Mouse (Mus musculus): ENCODE results near the gene Sdf4. TPM values are rescaled to one million over a fixed set of nuclear protein-coding genes. Genes with fewer than 3 reads are reported as not detected.

Sdf4 gene
- polyA plus RNA-seq, 1 experiment from 2014 or later: 112 TPM

GRCm38 (mm10) chr4:155991211-155991907, 1.3 kb upstream of the Sdf4 start:
- Histone ChIP-seq H3K9ac (replicated peaks; ENCODE audit: low read length) (peak overlapping the region; percentile 68), H3K4me1 (ENCODE audit: control insufficient read depth, insufficient read depth, low read length) (peaks cover 24% of the 10 kb centered on the region), H3K36me3 (ENCODE audit: control insufficient read depth, insufficient read depth, low read length) (peaks cover 6% of the 10 kb centered on the region), H3K4me2 (ENCODE audit: low read length) (peak overlapping the region; percentile 97), H3K27ac (replicated peaks; ENCODE audit: low read depth, low read length) (peak overlapping the region; percentile 94), H3K9me3 (ENCODE audit: control insufficient read depth, low read length) (no peaks in the 10 kb centered on the region), H3K4me3 (replicated peaks; ENCODE audit: low read depth, low read length) (peak overlapping the region; percentile 80), H3K27me3 (ENCODE audit: control insufficient read depth, insufficient read depth, low read length) (no peaks in the 10 kb centered on the region)
- 87% methylated on average over 22 of the region's 22 CpGs for WGBS
- DNase-seq: no peak
- ATAC-seq (ENCODE audit: low FRiP score, low TSS enrichment): no peak

- Histone ChIP-seq H3K36me3 (ENCODE audit: control insufficient read depth, insufficient read depth, low read length) (peaks cover 11% of the 10 kb centered on the region), H3K9ac (replicated peaks; ENCODE audit: low read length) (peak overlapping the region; percentile 68), H3K27ac (replicated peaks; ENCODE audit: low read depth, low read length) (peak overlapping the region; percentile 94), H3K4me1 (ENCODE audit: control insufficient read depth, insufficient read depth, low read length) (peaks cover 24% of the 10 kb centered on the region), H3K27me3 (ENCODE audit: control insufficient read depth, insufficient read depth, low read length) (no peaks in the 10 kb centered on the region), H3K4me3 (replicated peaks; ENCODE audit: low read depth, low read length) (peak overlapping the region; percentile 80), H3K4me2 (ENCODE audit: low read length) (peak overlapping the region; percentile 97), H3K9me3 (ENCODE audit: control insufficient read depth, low read length) (no peaks in the 10 kb centered on the region)
- ATAC-seq (ENCODE audit: low FRiP score, low TSS enrichment) (peak; percentile 25; the same call in 1 of the 2 replicates), DNase-seq (no peak)
- WGBS: 31% methylated on average over 37 of the region's 37 CpGs
These were observed 803 bp upstream of the Sdf4 start for GRCm38 (mm10) chr4:155991908-155992230.

DNA sequence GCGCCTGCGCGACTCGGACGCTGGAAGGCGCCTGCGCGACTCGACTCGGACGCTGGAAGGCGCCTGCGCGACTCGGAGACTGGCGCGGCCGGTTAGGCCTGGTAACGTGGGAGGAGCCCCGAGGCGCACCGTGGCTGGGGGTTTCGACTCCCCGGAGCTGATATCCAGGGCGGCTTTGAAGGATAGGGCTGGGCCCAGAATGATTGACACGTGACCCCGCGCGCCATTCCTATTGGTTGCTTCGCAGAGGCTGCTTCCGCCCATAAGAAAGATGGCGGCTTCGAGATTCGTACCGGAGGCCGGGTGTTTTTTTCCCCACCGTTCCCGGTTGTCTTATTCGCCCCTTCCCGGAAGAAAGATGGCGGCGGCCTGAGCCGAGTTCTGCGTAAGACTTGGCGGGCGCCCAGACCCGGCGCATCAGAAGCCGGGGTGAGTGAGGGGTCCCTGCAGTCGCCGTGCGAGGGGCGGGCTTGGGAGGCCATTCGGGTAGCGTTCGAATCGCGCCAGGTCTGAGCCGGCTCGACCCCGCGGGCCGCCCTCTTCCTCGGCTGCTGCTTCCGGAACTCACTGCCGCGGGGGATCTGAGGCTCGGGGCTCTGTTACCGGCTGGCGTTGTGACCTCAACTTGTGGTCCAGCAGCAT, 355 bp downstream of the Sdf4 start:
- H3K9me3 ChIP-seq (ENCODE audit: control insufficient read depth, low read length): no peaks in the 10 kb centered on the region
- DNase-seq: peak; percentile 98
- peak overlapping the region; percentile 64 for H3K4me2 ChIP-seq (ENCODE audit: low read length)
- H3K4me1 ChIP-seq (ENCODE audit: control insufficient read depth, insufficient read depth, low read length): peaks cover 24% of the 10 kb centered on the region
- peak overlapping the region; percentile 94 for H3K27ac ChIP-seq (replicated peaks; ENCODE audit: low read depth, low read length)
- ATAC-seq (ENCODE audit: low FRiP score, low TSS enrichment): peak; percentile 86
- H3K36me3 ChIP-seq (ENCODE audit: control insufficient read depth, insufficient read depth, low read length): peaks cover 23% of the 10 kb centered on the region
- H3K9ac ChIP-seq (replicated peaks; ENCODE audit: low read length): peak overlapping the region; percentile 76
- H3K27me3 ChIP-seq (ENCODE audit: control insufficient read depth, insufficient read depth, low read length): no peaks in the 10 kb centered on the region
- WGBS: under 1% methylated on average over 70 of the region's 70 CpGs
- peak overlapping the region; percentile 80 for H3K4me3 ChIP-seq (replicated peaks; ENCODE audit: low read depth, low read length)

- Histone ChIP-seq H3K27ac (replicated peaks; ENCODE audit: low read depth, low read length) (peak overlapping the region; percentile 94), H3K4me1 (ENCODE audit: control insufficient read depth, insufficient read depth, low read length) (peaks cover 24% of the 10 kb centered on the region), H3K27me3 (ENCODE audit: control insufficient read depth, insufficient read depth, low read length) (no peaks in the 10 kb centered on the region), H3K9me3 (ENCODE audit: control insufficient read depth, low read length) (no peaks in the 10 kb centered on the region), H3K4me3 (replicated peaks; ENCODE audit: low read depth, low read length) (peak overlapping the region; percentile 80), H3K9ac (replicated peaks; ENCODE audit: low read length) (peak overlapping the region; percentile 76), H3K4me2 (ENCODE audit: low read length) (peak overlapping the region; percentile 64), H3K36me3 (ENCODE audit: control insufficient read depth, insufficient read depth, low read length) (peaks cover 29% of the 10 kb centered on the region)
- DNase-seq (no peak), ATAC-seq (ENCODE audit: low FRiP score, low TSS enrichment) (no peak)
- WGBS: 6% methylated on average over 15 of the region's 15 CpGs
These were observed 934 bp downstream of the Sdf4 start for GRCm38 (mm10) chr4:155993606-155994005.

GRCm38 (mm10) chr4:156004109-156004508, 11.4 kb downstream of the Sdf4 start:
- Histone ChIP-seq H3K27ac (replicated peaks; ENCODE audit: low read depth, low read length) (no peak overlapping the region), H3K4me3 (replicated peaks; ENCODE audit: low read depth, low read length) (no peak overlapping the region), H3K9ac (replicated peaks; ENCODE audit: low read length) (no peak overlapping the region), H3K36me3 (ENCODE audit: control insufficient read depth, insufficient read depth, low read length) (peaks cover 89% of the 10 kb centered on the region), H3K9me3 (ENCODE audit: control insufficient read depth, low read length) (no peaks in the 10 kb centered on the region), H3K4me1 (ENCODE audit: control insufficient read depth, insufficient read depth, low read length) (no peaks in the 10 kb centered on the region), H3K4me2 (ENCODE audit: low read length) (no peak overlapping the region), H3K27me3 (ENCODE audit: control insufficient read depth, insufficient read depth, low read length) (no peaks in the 10 kb centered on the region)
- 96% methylated on average over 3 of the region's 3 CpGs for WGBS
- ATAC-seq (ENCODE audit: low FRiP score, low TSS enrichment) (no peak), DNase-seq (no peak)

DNA sequence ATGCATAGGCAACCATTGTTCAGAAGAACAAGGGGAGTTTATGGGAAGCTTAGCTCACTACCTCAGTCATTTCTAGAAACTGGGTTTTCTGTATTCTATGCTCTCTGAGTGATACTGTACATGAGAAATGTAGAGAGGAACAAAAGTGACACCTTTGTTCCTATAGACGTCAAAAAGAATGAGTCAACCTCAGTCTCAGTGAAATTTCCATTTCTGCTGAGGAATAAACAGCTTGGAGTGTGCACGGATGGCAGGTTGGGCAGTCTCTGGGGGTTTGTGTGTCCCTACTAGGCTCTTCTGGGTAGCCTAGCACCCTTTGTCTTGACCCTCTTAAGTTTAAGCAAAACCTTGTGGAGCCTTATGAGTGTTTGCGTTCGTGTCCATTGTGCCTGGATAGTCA, 15.7 kb downstream of the Sdf4 start:
- Histone ChIP-seq H3K4me1 (ENCODE audit: control insufficient read depth, insufficient read depth, low read length) (no peaks in the 10 kb centered on the region), H3K9me3 (ENCODE audit: control insufficient read depth, low read length) (no peaks in the 10 kb centered on the region), H3K4me2 (ENCODE audit: low read length) (no peak overlapping the region), H3K36me3 (ENCODE audit: control insufficient read depth, insufficient read depth, low read length) (peaks cover 89% of the 10 kb centered on the region), H3K27ac (replicated peaks; ENCODE audit: low read depth, low read length) (no peak overlapping the region), H3K27me3 (ENCODE audit: control insufficient read depth, insufficient read depth, low read length) (no peaks in the 10 kb centered on the region), H3K4me3 (replicated peaks; ENCODE audit: low read depth, low read length) (no peak overlapping the region), H3K9ac (replicated peaks; ENCODE audit: low read length) (no peak overlapping the region)
- WGBS: 93% methylated on average over 4 of the region's 4 CpGs
- no peak for ATAC-seq (ENCODE audit: low FRiP score, low TSS enrichment)
- DNase-seq: no peak

DNA sequence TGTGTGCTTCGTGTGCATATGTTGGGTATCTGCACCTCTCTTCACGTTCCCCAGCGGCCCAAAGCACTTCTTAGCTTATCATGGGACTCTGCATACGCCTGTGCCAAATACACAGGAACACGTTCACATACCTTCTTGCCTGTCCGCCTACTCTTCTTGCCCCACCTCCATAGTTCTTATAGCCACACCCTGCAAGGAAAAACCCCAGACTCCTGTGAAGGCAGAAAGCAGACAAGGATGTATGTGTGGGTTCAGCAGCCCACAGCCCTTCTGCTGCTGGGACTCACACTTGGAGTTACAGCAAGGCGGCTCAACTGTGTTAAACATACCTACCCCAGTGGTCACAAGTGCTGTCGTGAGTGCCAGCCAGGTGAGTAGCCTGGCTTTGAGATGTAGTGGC, 21.0 kb downstream of the Sdf4 start, which contains the start of gene Tnfrsf4:
Tnfrsf4 (plus strand) TSS at position 207 of the 400 bp plus-strand sequence.
- H3K27ac ChIP-seq (replicated peaks; ENCODE audit: low read depth, low read length): no peak within 1 kb of the TSS
- WGBS: 89% methylated on average over 8 of the region's 8 CpGs
- no peaks in the 10 kb centered on the region for H3K4me1 ChIP-seq (ENCODE audit: control insufficient read depth, insufficient read depth, low read length)
- no peak for DNase-seq
- no peak for ATAC-seq (ENCODE audit: low FRiP score, low TSS enrichment)
- H3K4me2 ChIP-seq (ENCODE audit: low read length): no peak within 1 kb of the TSS
- H3K9me3 ChIP-seq (ENCODE audit: control insufficient read depth, low read length): no peaks in the 10 kb centered on the region
- peaks cover 67% of the 10 kb centered on the region for H3K36me3 ChIP-seq (ENCODE audit: control insufficient read depth, insufficient read depth, low read length)
- no peak within 1 kb of the TSS for H3K9ac ChIP-seq (replicated peaks; ENCODE audit: low read length)
- H3K27me3 ChIP-seq (ENCODE audit: control insufficient read depth, insufficient read depth, low read length): no peaks in the 10 kb centered on the region
- H3K4me3 ChIP-seq (replicated peaks; ENCODE audit: low read depth, low read length): no peak within 1 kb of the TSS

- WGBS: 94% methylated on average over 2 of the region's 2 CpGs
- Histone ChIP-seq H3K9ac (replicated peaks; ENCODE audit: low read length) (no peak overlapping the region), H3K9me3 (ENCODE audit: control insufficient read depth, low read length) (no peaks in the 10 kb centered on the region), H3K4me3 (replicated peaks; ENCODE audit: low read depth, low read length) (no peak overlapping the region), H3K27ac (replicated peaks; ENCODE audit: low read depth, low read length) (no peak overlapping the region), H3K27me3 (ENCODE audit: control insufficient read depth, insufficient read depth, low read length) (no peaks in the 10 kb centered on the region), H3K4me2 (ENCODE audit: low read length) (no peak overlapping the region), H3K4me1 (ENCODE audit: control insufficient read depth, insufficient read depth, low read length) (no peaks in the 10 kb centered on the region), H3K36me3 (ENCODE audit: control insufficient read depth, insufficient read depth, low read length) (peaks cover 60% of the 10 kb centered on the region)
- ATAC-seq (ENCODE audit: low FRiP score, low TSS enrichment) (no peak), DNase-seq (no peak)
These were observed 21.8 kb downstream of the Sdf4 start for GRCm38 (mm10) chr4:156014436-156014835.

- DNase-seq: no peak
- peaks cover 15% of the 10 kb centered on the region for H3K36me3 ChIP-seq (ENCODE audit: control insufficient read depth, insufficient read depth, low read length)
- H3K9ac ChIP-seq (replicated peaks; ENCODE audit: low read length): no peak overlapping the region
- H3K27me3 ChIP-seq (ENCODE audit: control insufficient read depth, insufficient read depth, low read length): no peaks in the 10 kb centered on the region
- 91% methylated on average over 12 of the region's 12 CpGs for WGBS
- H3K4me2 ChIP-seq (ENCODE audit: low read length): no peak overlapping the region
- no peaks in the 10 kb centered on the region for H3K4me1 ChIP-seq (ENCODE audit: control insufficient read depth, insufficient read depth, low read length)
- no peak for ATAC-seq (ENCODE audit: low FRiP score, low TSS enrichment)
- no peak overlapping the region for H3K4me3 ChIP-seq (replicated peaks; ENCODE audit: low read depth, low read length)
- H3K9me3 ChIP-seq (ENCODE audit: control insufficient read depth, low read length): no peaks in the 10 kb centered on the region
- H3K27ac ChIP-seq (replicated peaks; ENCODE audit: low read depth, low read length): no peak overlapping the region
These were observed 27.1 kb downstream of the Sdf4 start for GRCm38 (mm10) chr4:156019771-156020170.
